Mouse (Mus musculus): Measurements from ENCODE around the gene Krtap19-1. TPM values are rescaled to one million over a fixed set of nuclear protein-coding genes. Genes with fewer than 3 reads are reported as not detected.

Gene Krtap19-1
- not detected for total RNA-seq (2021)
- long read RNA-seq, experiment 1: 0 reads
- long read RNA-seq, experiment 2: 0 reads

DNA sequence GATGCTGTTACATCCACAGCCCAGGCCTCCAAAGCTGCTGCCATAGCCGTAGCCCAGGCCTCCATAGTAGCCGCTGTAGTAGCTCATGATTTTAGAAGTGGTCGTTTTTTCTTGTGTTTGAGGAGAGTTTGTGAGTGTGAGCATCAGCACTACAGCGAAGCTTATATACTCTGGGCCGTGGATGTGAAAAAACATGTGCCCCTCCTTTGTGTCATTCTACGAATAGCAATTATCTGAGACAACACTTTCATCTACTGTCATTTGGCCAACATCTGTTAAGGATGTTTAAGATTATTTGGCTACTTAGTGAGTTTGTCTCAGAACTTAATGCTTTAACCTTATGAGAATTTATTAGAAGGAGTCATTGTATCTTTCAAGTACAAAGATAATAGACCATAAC is at the start of gene Krtap19-1:
TSS of gene Krtap19-1 (minus strand) at position 101 of the 400 bp plus-strand sequence.
- no peak for DNase-seq (ENCODE audit: low spot score in 2 of 2)

DNA sequence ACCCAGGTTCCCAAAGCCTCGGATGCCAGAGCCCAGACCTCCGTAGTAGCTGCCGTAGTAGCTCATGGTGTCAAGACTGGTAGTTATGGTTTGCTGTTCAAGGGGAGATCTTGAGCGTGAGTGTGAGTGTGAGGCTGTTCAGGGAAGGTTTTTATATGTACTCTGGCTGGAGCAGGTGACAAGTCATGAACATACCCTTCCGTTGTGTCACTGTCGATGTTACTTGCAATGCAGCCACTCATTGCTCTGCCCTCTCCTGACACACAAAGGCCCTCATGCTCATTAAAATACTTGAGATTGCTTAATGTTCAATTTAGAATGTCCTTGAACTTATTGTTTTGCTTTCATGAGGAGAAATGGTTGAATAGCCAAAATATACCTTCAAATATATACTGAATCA is 27.1 kb upstream of the Krtap19-1 start, which contains the start of gene Krtap19-5:
TSS of gene Krtap19-5 (minus strand) at position 101 of the 400 bp plus-strand sequence.
- no peak for DNase-seq (ENCODE audit: low spot score in 2 of 2)

DNA sequence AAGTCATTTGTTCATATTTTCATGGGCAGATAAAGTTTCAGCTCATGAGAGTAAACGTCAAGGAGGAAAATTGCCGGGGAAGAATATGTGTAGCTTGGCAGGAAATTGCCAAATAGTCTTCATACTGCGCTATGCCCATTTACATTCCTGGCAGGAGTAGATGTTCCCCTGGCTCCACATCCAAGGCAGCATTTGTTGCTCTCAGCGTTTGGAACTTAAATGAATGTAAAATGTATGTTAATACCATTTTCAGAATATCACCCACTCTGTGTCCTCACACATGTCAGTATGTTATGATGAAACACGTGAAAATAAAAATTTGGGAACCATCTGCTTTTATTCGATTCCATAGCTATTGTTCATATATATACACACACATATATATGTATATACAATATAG is 17.7 kb upstream of the Krtap19-1 start:
- no peak for DNase-seq (ENCODE audit: low spot score in 2 of 2)

DNA sequence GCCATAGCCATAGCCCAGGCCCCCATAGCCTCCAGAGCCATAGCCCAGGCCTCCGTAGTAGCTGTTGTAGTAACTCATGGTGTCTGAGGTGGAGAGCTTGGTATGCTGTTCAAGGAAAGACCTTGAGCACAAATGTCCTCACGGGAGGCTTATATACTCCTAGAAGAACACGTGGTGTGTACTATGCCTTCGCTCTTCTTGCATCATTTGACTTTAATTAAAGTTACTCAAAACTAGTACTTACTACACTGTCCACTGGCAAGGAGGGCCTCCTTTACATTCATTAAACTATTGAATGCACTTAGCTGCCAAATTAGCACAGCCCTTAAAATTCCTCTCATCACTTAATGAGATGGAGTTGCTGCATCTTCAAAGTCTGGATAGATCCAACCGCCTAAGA is 15.8 kb upstream of the Krtap19-1 start, which contains the start of gene Krtap19-4:
TSS of gene Krtap19-4 (minus strand) at position 101 of the 400 bp plus-strand sequence.
- DNase-seq (ENCODE audit: low spot score in 2 of 2): no peak

DNA sequence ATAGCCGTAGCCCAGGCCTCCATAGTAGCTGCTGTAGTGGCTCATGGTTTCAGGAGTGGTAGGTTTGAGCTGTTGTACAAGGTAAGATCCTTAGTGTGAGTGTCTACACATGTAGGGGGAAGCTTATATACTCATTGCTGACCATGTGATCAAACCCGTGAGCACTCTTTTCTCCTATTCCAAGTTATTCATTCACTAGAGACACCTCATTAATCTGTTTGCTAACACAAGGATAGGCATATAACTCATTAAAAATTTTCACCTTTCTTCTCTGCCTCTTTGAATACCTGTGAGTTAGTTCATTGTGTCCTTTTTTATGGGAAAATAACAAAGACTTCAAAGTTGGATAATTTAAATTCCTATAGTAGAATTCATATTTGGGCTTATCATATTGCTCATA is 8.7 kb upstream of the Krtap19-1 start, which contains the start of gene Krtap19-3:
TSS of gene Krtap19-3 (minus strand) at position 101 of the 400 bp plus-strand sequence.
- DNase-seq (ENCODE audit: low spot score in 2 of 2): no peak

DNA sequence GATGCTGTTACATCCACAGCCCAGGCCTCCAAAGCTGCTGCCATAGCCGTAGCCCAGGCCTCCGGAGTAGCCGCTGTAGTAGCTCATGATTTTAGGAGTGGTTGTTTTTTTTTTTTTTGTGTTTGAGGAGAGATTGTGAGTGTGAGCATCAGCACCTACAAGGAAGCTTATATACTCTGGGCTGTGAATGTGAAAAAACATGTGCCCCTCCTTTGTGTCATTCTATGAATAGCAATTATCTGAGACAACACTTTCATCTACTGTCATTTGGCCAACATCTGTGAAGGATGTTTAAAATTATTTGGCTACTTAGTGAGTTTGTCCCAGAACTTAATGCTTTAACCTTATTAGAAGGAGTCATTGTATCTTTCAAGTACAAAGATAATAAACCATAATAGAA is 5.0 kb upstream of the Krtap19-1 start, which contains the start of gene Krtap19-2:
TSS of gene Krtap19-2 (minus strand) at position 101 of the 400 bp plus-strand sequence.
- no peak for DNase-seq (ENCODE audit: low spot score in 2 of 2)

DNA sequence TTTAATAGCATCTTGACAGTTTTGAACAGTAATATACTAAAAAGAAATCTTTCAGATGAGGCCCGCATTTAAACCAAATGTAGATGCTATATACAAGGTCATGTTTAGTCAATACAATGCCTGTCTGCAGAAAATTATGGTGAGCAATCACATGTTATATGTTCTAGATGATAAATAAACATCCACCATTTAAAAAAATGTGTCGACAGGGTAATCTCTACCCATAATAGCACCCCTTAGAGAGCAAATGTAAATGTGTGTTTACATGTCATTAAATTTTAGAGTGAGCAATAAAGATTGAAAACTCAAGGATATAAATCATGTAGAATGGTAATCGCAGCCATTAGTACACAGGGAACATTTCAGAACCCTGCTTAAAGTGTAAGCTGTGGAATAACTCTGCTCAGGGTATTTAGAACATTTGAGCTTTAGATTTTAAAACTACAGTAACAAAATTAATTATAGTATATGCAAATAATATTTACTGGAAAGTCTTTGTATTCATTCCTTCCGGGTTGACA is 4.3 kb downstream of the Krtap19-1 start:
- DNase-seq (ENCODE audit: low spot score in 2 of 2): no peak

DNA sequence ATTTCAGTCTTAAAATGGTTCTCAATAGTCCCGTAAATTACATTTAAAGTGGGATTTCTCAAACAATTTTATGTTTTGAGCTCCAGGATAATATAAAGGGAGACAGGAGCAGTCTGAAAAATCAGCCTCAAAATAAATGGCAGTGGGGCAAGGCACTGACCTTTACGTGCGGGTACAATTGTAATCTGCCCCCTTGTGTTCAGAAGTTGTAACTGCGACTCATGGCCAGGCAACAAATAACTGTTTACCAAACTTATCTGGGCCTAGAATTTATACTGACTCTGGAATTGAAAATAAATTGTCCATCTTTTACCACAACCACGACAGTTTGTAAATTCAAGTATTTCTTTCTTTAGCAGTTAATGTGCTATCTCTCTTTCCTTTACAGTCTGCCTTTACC is 17.8 kb downstream of the Krtap19-1 start:
- DNase-seq (ENCODE audit: low spot score in 2 of 2): no peak

DNA sequence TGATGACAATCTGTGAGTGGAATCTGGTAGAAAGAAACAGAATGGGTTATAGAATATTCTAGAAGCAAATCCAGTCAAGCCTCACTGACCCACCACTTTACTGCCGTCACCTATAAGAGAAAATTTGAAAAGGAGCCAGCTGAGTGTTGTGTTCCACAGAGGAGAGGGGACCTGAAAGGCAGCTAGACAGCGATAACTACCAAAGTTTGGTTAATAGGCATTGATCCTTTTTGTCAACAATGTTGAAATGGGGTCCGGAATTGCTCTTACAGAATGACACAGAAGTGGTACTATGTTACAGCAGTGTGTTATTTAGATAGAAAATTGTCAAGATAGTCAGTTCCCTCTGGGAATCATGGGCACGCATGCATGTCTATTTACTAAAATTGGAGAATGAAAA is 20.7 kb downstream of the Krtap19-1 start:
- DNase-seq (ENCODE audit: low spot score in 2 of 2): no peak

DNA sequence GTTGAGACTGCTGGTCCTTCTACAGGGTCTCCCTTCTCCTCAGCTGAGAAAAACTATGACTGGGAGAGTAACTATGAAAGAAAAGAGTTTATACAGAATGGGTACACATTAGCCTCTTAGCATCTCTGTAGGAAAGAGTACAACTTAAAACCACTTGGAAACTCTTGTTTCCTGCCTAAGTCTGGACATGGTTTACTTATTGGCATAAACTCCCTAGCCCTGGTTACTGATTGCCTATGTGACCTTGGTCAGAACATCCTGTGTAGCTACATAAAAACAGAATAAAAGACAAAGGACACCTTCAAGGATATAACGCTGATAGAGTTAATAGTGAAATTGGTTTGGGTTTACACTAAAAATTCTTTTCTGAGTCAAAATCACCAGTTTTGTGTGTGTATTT is 21.8 kb downstream of the Krtap19-1 start:
- DNase-seq (ENCODE audit: low spot score in 2 of 2): no peak

DNA sequence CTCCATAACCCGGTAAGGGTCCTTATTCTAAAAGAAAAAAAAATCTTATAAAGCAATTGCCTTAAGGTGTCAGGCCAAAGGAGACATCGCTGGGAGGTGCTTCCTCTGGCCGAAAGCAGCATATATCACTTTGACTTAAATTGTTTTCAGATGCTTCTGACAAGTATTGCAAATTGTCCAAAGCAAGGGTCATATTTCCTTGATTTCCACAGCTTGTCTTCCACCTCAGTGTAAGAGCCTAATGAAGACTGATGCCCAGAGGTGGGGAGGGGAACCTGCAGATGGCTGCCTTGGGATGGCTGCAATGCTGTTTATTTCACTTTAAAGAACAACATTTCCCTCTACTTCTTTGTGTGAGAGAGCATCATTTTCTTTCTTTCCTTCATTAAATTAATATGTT is 42.2 kb downstream of the Krtap19-1 start:
- DNase-seq (ENCODE audit: low spot score in 2 of 2): no peak

DNA sequence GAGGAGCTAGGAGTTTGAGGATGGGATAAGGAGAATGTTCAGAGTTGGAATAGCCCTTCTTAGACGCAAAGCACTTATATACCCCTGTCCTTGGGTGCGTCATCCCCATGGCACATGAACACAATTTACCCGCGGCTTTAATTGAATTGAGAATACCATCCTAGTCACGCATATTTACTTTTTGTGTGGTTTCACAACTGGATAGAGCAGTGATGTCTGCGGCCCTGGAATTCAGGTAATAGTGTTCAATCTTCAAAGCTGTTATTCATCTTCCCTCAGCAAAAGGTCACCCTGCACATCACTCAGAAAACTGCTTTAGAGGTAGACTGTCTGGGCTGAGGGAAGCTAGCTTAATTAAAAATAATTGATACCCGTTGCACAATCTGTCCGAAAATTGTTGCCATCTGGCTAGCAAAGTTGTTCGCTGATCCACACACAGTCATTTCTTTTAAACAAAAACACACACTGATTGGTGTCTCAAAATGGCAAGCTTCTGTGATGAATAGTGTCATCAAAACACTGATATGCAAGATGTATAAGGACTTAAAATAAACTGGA is 43.0 kb downstream of the Krtap19-1 start, which contains the start of gene Krtap14:
TSS of gene Krtap14 (minus strand) at position 51 of the 558 bp plus-strand sequence.
- peak in 1 of 2 experiments; percentile 52 for DNase-seq (ENCODE audit: low spot score in 2 of 2)

DNA sequence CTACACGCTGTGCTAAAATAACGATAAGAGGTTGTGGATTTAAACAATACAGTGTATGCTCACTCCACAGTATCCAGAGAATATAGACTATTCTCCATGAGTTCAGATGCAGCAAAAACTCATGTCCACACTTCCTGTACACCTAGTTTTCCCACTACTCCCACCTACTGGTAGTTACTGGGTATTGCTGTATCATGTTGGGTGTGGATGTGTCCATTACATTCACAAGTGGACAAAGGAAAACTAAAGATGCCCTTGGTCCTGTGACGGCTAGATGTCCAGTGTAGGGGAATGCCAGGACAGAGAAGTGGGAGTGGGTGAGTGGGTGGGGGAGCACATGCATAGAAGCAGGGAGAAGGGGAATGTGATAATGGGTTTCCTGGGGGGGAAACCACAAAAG is 45.5 kb downstream of the Krtap19-1 start:
- peak in 1 of 2 experiments; percentile 23 for DNase-seq (ENCODE audit: low spot score in 2 of 2)

DNA sequence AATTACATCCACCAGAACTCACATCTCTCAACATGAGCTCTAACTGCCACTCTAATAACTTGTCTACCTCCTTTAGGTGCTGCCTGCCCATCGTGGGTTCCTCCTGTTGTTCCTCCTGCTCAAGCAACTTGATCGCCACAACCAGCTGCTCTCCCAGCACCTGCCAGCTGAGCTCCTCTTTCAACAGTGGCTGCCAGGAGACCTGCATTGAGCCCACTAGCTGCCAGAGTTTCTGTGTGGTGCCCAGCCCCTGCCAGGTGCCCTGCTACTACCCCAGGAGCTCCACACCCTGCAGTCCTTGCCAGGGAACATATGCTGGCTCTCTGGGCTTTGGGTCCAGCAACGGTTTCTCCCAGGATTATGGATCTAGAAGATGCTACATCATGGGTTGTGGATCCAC is 49.1 kb downstream of the Krtap19-1 start, which contains the start of gene Krtap15:
TSS of gene Krtap15 (plus strand) at position 150 of the 400 bp plus-strand sequence.
- no peak for DNase-seq (ENCODE audit: low spot score in 2 of 2)

Other genes with a start within 250 kb of the Krtap19-1 start
- gene 2310079G19Rik, start 241.7 kb downstream of the Krtap19-1 start, total RNA-seq (2021): not detected
- gene Krtap26-1, start 221.6 kb downstream of the Krtap19-1 start, total RNA-seq (2021): not detected
- gene Krtap27-1, start 197.7 kb downstream of the Krtap19-1 start, total RNA-seq (2021): not detected
- gene 2310061N02Rik, start 161.4 kb downstream of the Krtap19-1 start, total RNA-seq (2021): not detected
- gene Krtap13-1, start 140.5 kb downstream of the Krtap19-1 start, total RNA-seq (2021): not detected
- not detected for gene Krtap13, start 117.8 kb downstream of the Krtap19-1 start, total RNA-seq (2021)
- gene 2310034C09Rik, start 110.6 kb downstream of the Krtap19-1 start, total RNA-seq (2021): not detected
- not detected for gene 2310057N15Rik, start 95.2 kb downstream of the Krtap19-1 start, total RNA-seq (2021)
- gene Gm5965, start 91.5 kb downstream of the Krtap19-1 start, total RNA-seq (2021): not detected
- gene Gm20741, start 57.2 kb downstream of the Krtap19-1 start, total RNA-seq (2021): not detected
- gene Krtap15, start 49.2 kb downstream of the Krtap19-1 start, total RNA-seq (2021): not detected
- not detected for gene Krtap14, start 43.3 kb downstream of the Krtap19-1 start, total RNA-seq (2021)
- gene Krtap19-2, start 4.9 kb upstream of the Krtap19-1 start, total RNA-seq (2021): not detected
- not detected for gene Krtap19-3, start 8.6 kb upstream of the Krtap19-1 start, total RNA-seq (2021)
- not detected for gene Krtap19-4, start 15.7 kb upstream of the Krtap19-1 start, total RNA-seq (2021)
- not detected for gene Krtap19-5, start 27.0 kb upstream of the Krtap19-1 start, total RNA-seq (2021)
- gene Krtap19-9b, start 62.9 kb upstream of the Krtap19-1 start, total RNA-seq (2021): not detected
- gene Krtap16-3, start 93.5 kb upstream of the Krtap19-1 start, total RNA-seq (2021): not detected
- not detected for gene Krtap22-2, start 141.3 kb upstream of the Krtap19-1 start, total RNA-seq (2021)
- not detected for gene Gm10229, start 145.9 kb upstream of the Krtap19-1 start, total RNA-seq (2021)
- not detected for gene Krtap6-1, start 162.3 kb upstream of the Krtap19-1 start, total RNA-seq (2021)
- gene Gm10228, start 172.1 kb upstream of the Krtap19-1 start, total RNA-seq (2021): not detected
- not detected for gene Krtap6-5, start 178.5 kb upstream of the Krtap19-1 start, total RNA-seq (2021)
- gene 1110025L11Rik, start 194.6 kb upstream of the Krtap19-1 start, total RNA-seq (2021): not detected
- not detected for gene Krtap6-3, start 214.6 kb upstream of the Krtap19-1 start, total RNA-seq (2021)

Measured in layer of hippocampus, postnatal 14 days (tissue).